Mouse (Mus musculus) testis, adult 2 months (tissue): ENCODE measurements at regions not wholly inside any gene's neighbourhood (a gene's known extent, or its start where the extent isn't known, plus 50 kb on each side); places are given as distances from the start of the nearest gene placed in this dataset.

ENCODE experiments used
- CTCF ChIP-seq: fragments of 200-500 bp; IDR thresholded peaks from 2 replicates; pipeline ENCODE4 v1.5.1; 2012; ENCODE audit warnings: low read depth, mild to moderate bottlenecking, inconsistent platforms, low read length, moderate library complexity; ENCODE audit not compliant: control insufficient read depth, insufficient read depth, insufficient replicate concordance
- POLR2A ChIP-seq: fragments of 200-500 bp; IDR thresholded peaks from 2 replicates; pipeline ENCODE4 v1.6.1; 2012; ENCODE audit warnings: low read depth, mild to moderate bottlenecking, inconsistent platforms, low read length, moderate library complexity; ENCODE audit not compliant: control insufficient read depth

- TF ChIP-seq CTCF: no peak
- no peak for TF ChIP-seq POLR2A
These were observed 67.1 kb upstream of the Picalm start for GRCm38 (mm10) chr7:90062874-90063273.
